Mouse (Mus musculus) liver, embryonic 14.5 days (tissue): ENCODE results near the gene Zbp1.

Source experiments
- CTCF ChIP-seq: IDR thresholded peaks from 2 replicates; pipeline ENCODE4 v1.5.1; 2016; ENCODE audit warnings: antibody characterized with exemption, low read depth, control low read depth
- EP300 ChIP-seq: IDR thresholded peaks from 2 replicates; pipeline ENCODE4 v1.6.1; 2016; ENCODE audit warnings: antibody characterized with exemption, low read depth

GRCm38 (mm10) chr2:173253761-173254662 is 35.3 kb upstream of the Zbp1 start:
- no peak for TF ChIP-seq EP300
- no peak for TF ChIP-seq CTCF
